Mouse (Mus musculus) cerebellum, adult 11-12 months (tissue): ENCODE results near the gene Mypn.
A peak's percentile ranks its signal among the peaks of the same experiment; 100 is the strongest.

Experiments
- DNase-seq: peaks from one replicate; pipeline ENCODE4 v3.0.0; 2022

The Mypn gene

GRCm38 (mm10) chr10:63153563-63153962, 50.2 kb downstream of the Mypn start:
- peak; percentile 31 for DNase-seq

GRCm38 (mm10) chr10:63152358-63152757, 51.4 kb downstream of the Mypn start:
- DNase-seq, result no peak

GRCm38 (mm10) chr10:63142660-63143059, 61.1 kb downstream of the Mypn start:
- DNase-seq, result no peak

- no peak for DNase-seq
Measured at GRCm38 (mm10) chr10:63136436-63136835, 67.3 kb downstream of the Mypn start.

- no peak for DNase-seq
Measured at GRCm38 (mm10) chr10:63135680-63136079, 68.1 kb downstream of the Mypn start.

- no peak for DNase-seq
Measured at GRCm38 (mm10) chr10:63133326-63133725, 70.4 kb downstream of the Mypn start.

- no peak for DNase-seq
Measured at GRCm38 (mm10) chr10:63132356-63132755, 71.4 kb downstream of the Mypn start.

GRCm38 (mm10) chr10:63130500-63130899, 73.3 kb downstream of the Mypn start:
- DNase-seq, result no peak

- no peak for DNase-seq
Measured at GRCm38 (mm10) chr10:63128256-63128655, 75.5 kb downstream of the Mypn start.

- DNase-seq, result no peak
Measured at GRCm38 (mm10) chr10:63127156-63127555, 76.6 kb downstream of the Mypn start.

- no peak for DNase-seq
Measured at GRCm38 (mm10) chr10:63126116-63126515, 77.6 kb downstream of the Mypn start.

- no peak for DNase-seq
Measured at GRCm38 (mm10) chr10:63125343-63125742, 78.4 kb downstream of the Mypn start.

GRCm38 (mm10) chr10:63124016-63124415, 79.7 kb downstream of the Mypn start:
- no peak for DNase-seq

- no peak for DNase-seq
Measured at GRCm38 (mm10) chr10:63123141-63123540, 80.6 kb downstream of the Mypn start.

GRCm38 (mm10) chr10:63122516-63122915, 81.2 kb downstream of the Mypn start:
- DNase-seq, result no peak

- DNase-seq, result no peak
Measured at GRCm38 (mm10) chr10:63121961-63122360, 81.8 kb downstream of the Mypn start.

- DNase-seq, result no peak
Measured at GRCm38 (mm10) chr10:63119916-63120315, 83.8 kb downstream of the Mypn start.

- DNase-seq, result no peak
Measured at GRCm38 (mm10) chr10:63117583-63117982, 86.2 kb downstream of the Mypn start.

- DNase-seq, result no peak
Measured at GRCm38 (mm10) chr10:63116376-63116775, 87.4 kb downstream of the Mypn start.

GRCm38 (mm10) chr10:63115881-63116280, 87.9 kb downstream of the Mypn start:
- DNase-seq, result no peak

GRCm38 (mm10) chr10:63113716-63114360, 89.9 kb downstream of the Mypn start:
- DNase-seq, result no peak

GRCm38 (mm10) chr10:63113027-63113604, 90.6 kb downstream of the Mypn start:
- DNase-seq, result no peak

- DNase-seq, result no peak
Measured at GRCm38 (mm10) chr10:63100657-63101056, 103.1 kb downstream of the Mypn start.

- DNase-seq, result peak; percentile 93
Measured at GRCm38 (mm10) chr10:63099941-63100562, 103.7 kb downstream of the Mypn start.
